Mouse (Mus musculus) forebrain, postnatal 0 days (tissue): Measurements from ENCODE around the gene Tcl1. TPM values are rescaled to one million over a fixed set of nuclear protein-coding genes. Genes with fewer than 3 reads are reported as not detected.
A peak's percentile ranks its signal among the peaks of the same experiment; 100 is the strongest.
"Not testable (repeated sequence)": the region's sequence is repeated elsewhere in the genome, so short reads cannot be mapped to it uniquely, and the experiment has no call there.

Source experiments
- ATAC-seq: fragments of 200-750 bp; cut with Nextera tagmentation; 2 replicates; pipeline ENCODE4 v1.8.0; 2017; ENCODE audit warnings: mild to moderate bottlenecking, moderate library complexity
- DNase-seq: peaks from one replicate; pipeline ENCODE4 v3.0.0-alpha.2; 2015
- H3K27ac ChIP-seq: fragments of 300-500 bp; sonication (generic); 2 replicates; pipeline ENCODE4 v1.5.1; 2014; ENCODE audit warnings: low read depth, mild to moderate bottlenecking, antibody characterized with exemption, low read length, moderate library complexity, mixed read lengths
- H3K27me3 ChIP-seq: fragments of 300-500 bp; sonication (generic); 2 replicates; pipeline ENCODE4 v1.6.1; 2014; ENCODE audit warnings: mild to moderate bottlenecking, low read length, mixed read lengths; ENCODE audit not compliant: insufficient read depth
- H3K36me3 ChIP-seq: fragments of 300-500 bp; sonication (generic); 2 replicates; pipeline ENCODE4 v1.6.1; 2014; ENCODE audit warnings: mild to moderate bottlenecking, moderate library complexity; ENCODE audit not compliant: insufficient read depth
- H3K4me1 ChIP-seq: fragments of 300-500 bp; sonication (generic); 2 replicates; pipeline ENCODE4 v1.6.1; 2014; ENCODE audit warnings: antibody characterized with exemption; ENCODE audit not compliant: insufficient read depth
- H3K4me2 ChIP-seq: fragments of 300-500 bp; sonication (generic); 2 replicates; pipeline ENCODE4 v1.6.1; 2014; ENCODE audit warnings: low read depth, mild to moderate bottlenecking, moderate library complexity
- H3K4me3 ChIP-seq: fragments of 300-500 bp; sonication (generic); 2 replicates; pipeline ENCODE4 v1.5.1; 2014; ENCODE audit warnings: low read depth, low read length, mixed read lengths
- H3K9ac ChIP-seq: fragments of 300-500 bp; sonication (generic); 2 replicates; pipeline ENCODE4 v1.6.1; 2014; ENCODE audit warnings: mild to moderate bottlenecking
- H3K9me3 ChIP-seq: fragments of 300-500 bp; sonication (generic); 2 replicates; pipeline ENCODE4 v1.6.1; 2016; ENCODE audit warnings: low read length
- CTCF ChIP-seq: sonication (generic); IDR thresholded peaks from 2 replicates; pipeline ENCODE4 v1.5.1; 2016; ENCODE audit warnings: antibody characterized with exemption, control low read depth, low read depth
- WGBS: fragments of 180-500 bp; shearing (Covaris S2); extraction: QIAGEN DNeasy Blood & Tissue Kit; methylation state at CpG from one replicate; pipeline ENCODE4 v1.1.7; 2014; 5-methylcytosine and 5-hydroxymethylcytosine counted together
- polyA plus RNA-seq: library from polyadenylated mRNA; unstranded; fragments of >200 nt; fragmentation: Nextera tagmentation; extraction: Ambion mirVana; gene quantifications from 2 replicates; pipeline ENCODE4 v1.2.1, GENCODE M21; 2015
- total RNA-seq: library from RNA; depleted of rRNA; stranded (reverse); fragments of >200 nt; gene quantifications from 2 replicates; pipeline ENCODE4 v1.2.3, GENCODE M21; 2014

The Tcl1 gene
- total and polyA plus RNA-seq, 2 experiments from 2014 or later, result not detected

DNA sequence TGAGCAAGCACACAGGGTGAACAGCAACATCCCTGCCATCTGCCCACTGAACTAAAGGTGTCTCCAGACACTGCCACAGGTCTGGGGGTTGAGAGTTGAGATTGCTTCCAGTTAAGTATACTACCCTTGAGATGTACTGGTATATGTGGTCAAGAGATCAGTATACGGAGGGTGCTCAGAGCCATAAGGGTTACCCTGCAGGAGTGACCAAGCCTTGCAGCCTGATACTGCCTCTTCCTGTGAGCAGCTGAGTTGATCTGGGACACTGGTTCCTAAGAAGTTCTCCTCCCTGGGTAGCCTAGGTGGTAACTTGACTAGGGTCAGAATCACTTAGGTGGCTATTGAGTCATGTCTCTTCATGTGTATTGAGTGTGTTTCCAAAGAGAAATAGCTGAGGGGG lies 14.2 kb downstream of the Tcl1 start:
- Histone ChIP-seq H3K4me3 (no peak overlapping the region), H3K27me3 (no peaks in the 10 kb centered on the region), H3K9ac (no peak overlapping the region), H3K4me1 (no peaks in the 10 kb centered on the region), H3K4me2 (no peak overlapping the region), H3K27ac (no peak overlapping the region), H3K36me3 (no peaks in the 10 kb centered on the region), H3K9me3 (no peaks in the 10 kb centered on the region)
- ATAC-seq (no peak), DNase-seq (no peak)
- WGBS, result 96% methylated on average over 1 of the region's 1 CpGs
- no peak for TF ChIP-seq CTCF

DNA sequence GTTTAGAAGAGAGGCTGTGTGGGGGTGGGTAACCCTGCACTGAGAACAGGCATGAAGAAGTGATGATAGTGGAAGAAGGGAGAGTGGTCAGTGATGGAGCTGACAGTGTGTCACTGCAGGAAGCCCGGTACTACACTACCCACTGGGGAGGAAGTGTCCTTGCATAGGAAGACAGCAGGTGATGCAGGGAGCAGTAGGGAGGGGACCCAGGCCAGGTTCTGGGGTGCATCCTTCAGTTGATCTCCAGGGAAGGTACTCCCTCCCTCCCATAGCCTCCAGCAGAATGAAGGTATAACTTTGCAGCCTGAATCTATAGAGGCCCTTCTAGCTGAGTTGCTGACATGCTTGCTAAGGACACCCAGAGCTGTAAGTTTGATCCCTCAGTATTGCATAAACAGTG lies 15.5 kb downstream of the Tcl1 start:
- H3K27ac ChIP-seq, result no peak overlapping the region
- H3K4me3 ChIP-seq, result no peak overlapping the region
- H3K4me2 ChIP-seq, result no peak overlapping the region
- no peaks in the 10 kb centered on the region for H3K27me3 ChIP-seq
- H3K9ac ChIP-seq, result no peak overlapping the region
- no peaks in the 10 kb centered on the region for H3K9me3 ChIP-seq
- no peaks in the 10 kb centered on the region for H3K4me1 ChIP-seq
- WGBS, result 96% methylated on average over 1 of the region's 1 CpGs
- DNase-seq (no peak), ATAC-seq (no peak)
- no peak for TF ChIP-seq CTCF
- no peaks in the 10 kb centered on the region for H3K36me3 ChIP-seq

DNA sequence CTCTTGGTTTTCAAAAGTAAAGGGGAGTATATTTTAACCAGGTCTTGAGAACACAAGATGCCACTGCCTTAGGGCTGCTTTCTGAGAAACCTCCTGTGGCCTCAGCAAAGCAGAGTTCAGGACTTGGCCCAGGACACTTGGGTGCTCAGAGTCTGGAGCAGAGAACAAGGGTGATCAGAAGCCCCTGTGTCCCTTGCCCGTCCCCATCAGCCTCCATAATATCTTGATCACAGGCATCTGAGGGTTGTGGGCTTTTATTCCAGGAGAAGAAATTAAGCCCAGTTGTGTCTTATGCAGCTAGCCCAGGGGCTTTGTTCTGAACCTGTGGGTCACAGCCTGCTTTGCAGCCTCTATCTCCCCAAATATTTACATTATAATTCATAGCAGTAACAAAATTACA lies 20.9 kb downstream of the Tcl1 start, which contains the start of gene Tcl1b4:
TSS of gene Tcl1b4 (plus strand) at position 301 of the 400 bp plus-strand sequence.
- not testable (repeated sequence) for H3K27ac ChIP-seq, H3K9me3 ChIP-seq, H3K9ac ChIP-seq, DNase-seq, H3K4me2 ChIP-seq, H3K27me3 ChIP-seq, ATAC-seq, H3K4me1 ChIP-seq, H3K36me3 ChIP-seq, H3K4me3 ChIP-seq
- 96% methylated on average over 1 of the region's 1 CpGs for WGBS

DNA sequence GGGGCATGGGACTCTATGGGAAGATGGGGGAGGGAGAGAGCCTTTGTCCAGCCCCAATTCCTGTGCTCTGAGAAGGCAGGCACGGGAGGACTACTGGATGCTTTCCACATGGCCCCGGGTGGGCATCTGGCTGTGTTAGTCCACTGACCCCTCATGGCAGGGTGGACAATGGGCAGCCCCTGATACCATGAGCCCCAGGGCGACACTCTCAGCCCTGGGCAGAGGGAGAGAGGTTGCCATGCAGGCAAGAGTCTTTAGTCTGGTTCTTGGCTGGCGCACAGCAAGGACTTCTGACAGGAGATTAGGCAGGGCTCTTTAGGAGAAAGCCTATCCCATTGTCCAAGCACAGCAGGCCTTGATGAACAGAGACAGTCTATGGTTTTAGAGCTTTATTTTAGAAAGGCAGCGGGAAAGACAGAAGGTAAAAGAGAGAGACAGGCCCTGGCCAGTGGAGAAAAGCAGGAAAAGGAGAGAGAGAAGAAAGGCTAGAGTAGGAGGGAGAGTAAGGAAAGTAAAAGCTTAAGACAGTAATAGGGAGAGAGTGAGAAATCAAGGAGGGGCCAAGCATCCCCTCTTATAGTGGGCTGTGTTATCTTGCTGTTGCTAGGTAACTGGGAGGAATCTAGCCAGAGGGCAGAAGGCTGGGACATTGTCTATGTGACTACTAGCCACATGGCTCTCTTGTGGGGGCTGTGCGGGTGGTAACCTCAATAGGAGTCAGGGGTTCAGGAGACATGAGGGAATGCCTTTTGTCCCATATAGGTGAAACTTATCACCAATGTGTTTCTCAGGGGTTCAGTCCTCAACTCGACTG lies 22.7 kb downstream of the Tcl1 start:
- H3K36me3 ChIP-seq, ATAC-seq, H3K9ac ChIP-seq, H3K4me1 ChIP-seq, DNase-seq, H3K27me3 ChIP-seq, H3K4me3 ChIP-seq, H3K9me3 ChIP-seq, H3K4me2 ChIP-seq, H3K27ac ChIP-seq: not testable (repeated sequence)
- WGBS, result 17% methylated on average over 7 of the region's 7 CpGs

DNA sequence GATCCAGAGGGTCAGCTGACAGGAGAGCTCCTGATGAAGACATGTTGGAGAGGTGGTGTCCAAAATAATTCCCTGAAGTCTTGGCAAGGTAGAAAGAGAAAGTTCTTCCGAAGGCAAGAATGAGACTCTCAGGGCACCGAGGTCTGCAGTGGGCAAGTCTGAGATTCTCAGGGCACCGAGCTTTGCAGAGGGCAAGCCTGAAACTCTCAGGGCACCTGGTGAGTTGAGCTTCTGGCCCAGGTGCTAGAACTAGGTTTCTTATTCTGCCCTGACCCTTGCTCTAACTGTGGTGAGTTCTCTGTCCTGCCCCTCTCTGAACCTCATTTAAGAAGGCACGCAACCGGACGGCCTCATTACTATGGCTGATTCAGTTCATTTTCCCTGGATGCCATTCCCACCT lies 31.9 kb downstream of the Tcl1 start, which contains the start of gene Tcl1b3:
TSS of gene Tcl1b3 (plus strand) at position 301 of the 400 bp plus-strand sequence.
- H3K4me3 ChIP-seq, H3K27ac ChIP-seq, H3K4me1 ChIP-seq, ATAC-seq, H3K4me2 ChIP-seq, DNase-seq, H3K9ac ChIP-seq, H3K9me3 ChIP-seq, H3K27me3 ChIP-seq, H3K36me3 ChIP-seq: not testable (repeated sequence)
- 99% methylated on average over 6 of the region's 6 CpGs for WGBS

DNA sequence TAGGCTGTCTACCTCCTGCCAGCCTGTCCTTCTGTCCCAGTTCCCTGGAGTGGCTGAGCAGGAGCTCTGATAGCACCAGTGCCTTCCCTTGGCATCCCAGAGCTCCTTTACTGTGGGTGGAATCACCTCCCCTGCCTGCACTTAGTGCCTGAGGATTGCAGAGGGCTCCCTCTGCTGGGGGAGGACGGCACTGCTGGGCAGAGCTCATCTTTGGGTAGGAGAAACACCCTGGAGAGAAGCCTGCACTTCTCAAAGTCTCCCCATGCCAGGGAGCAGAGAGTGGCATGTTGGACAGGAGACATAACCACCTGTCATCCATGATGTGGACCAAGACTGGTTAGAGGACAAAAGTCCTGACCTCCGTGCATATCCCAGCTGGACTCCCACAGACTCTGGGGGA lies 33.6 kb downstream of the Tcl1 start:
- 46% methylated on average over 2 of the region's 2 CpGs for WGBS
- H3K4me2 ChIP-seq, ATAC-seq, H3K27ac ChIP-seq, H3K36me3 ChIP-seq, H3K27me3 ChIP-seq, DNase-seq, H3K9ac ChIP-seq, H3K4me3 ChIP-seq, H3K9me3 ChIP-seq, H3K4me1 ChIP-seq: not testable (repeated sequence)
- TF ChIP-seq CTCF, result peak; percentile 30; the same call in 1 of the 2 replicates

DNA sequence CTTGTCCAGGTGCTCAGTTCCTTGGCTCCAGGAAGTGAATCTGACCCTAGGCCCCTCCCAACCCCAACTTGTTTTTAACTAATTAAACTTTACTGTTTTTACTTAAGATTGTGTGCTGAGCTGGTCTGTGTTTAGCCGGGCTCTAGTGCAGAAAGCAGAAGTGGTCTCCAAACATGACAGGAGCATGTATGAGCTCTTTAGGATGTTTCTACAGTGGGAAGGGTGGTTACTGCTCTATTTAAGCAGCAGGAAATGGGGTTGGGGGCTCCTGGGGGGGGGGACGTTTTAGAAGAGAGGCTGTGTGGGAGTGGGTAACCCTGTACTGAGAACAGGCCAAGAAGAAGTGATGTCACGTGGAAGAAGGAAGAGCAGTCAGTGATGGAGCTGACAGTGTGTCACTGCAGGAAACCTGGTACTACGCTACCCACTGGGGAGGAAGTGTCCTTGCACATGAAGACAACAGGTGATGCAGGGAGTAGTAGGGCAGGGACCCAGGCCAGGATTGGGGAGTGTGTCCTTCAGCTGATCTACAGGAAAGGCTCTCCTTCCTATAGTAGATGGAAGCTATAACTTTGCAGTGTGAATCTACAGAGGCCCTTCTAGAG lies 41.5 kb downstream of the Tcl1 start:
- H3K4me2 ChIP-seq, H3K4me1 ChIP-seq, H3K27ac ChIP-seq, H3K4me3 ChIP-seq, H3K36me3 ChIP-seq, ATAC-seq, H3K9ac ChIP-seq, DNase-seq, H3K9me3 ChIP-seq, H3K27me3 ChIP-seq: not testable (repeated sequence)
- WGBS, result 79% methylated on average over 4 of the region's 4 CpGs

DNA sequence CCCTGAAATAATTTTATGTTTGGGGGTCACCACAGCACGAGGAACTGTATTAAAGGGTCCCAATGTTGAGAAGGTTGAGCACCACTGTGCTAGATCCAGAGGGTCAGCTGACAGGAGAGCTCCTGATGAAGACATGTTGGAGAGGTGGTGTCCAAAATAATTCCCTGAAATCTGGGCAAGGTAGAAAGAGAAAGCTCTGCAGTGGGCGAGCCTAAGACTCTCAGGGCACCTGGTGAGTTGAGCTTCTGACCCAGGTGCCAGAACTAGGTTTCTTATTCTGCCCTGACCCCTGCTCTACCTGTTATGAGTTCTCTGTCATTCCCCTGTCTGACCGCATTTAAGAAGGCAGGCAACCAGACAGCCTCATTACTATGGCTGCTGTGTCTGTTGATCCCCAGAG lies 46.5 kb downstream of the Tcl1 start, which contains the start of gene Tcl1b5:
TSS of gene Tcl1b5 (plus strand) at position 301 of the 400 bp plus-strand sequence.
- not testable (repeated sequence) for H3K27ac ChIP-seq, H3K4me1 ChIP-seq, H3K4me3 ChIP-seq, H3K36me3 ChIP-seq, H3K9me3 ChIP-seq, H3K27me3 ChIP-seq, ATAC-seq, H3K4me2 ChIP-seq, DNase-seq, H3K9ac ChIP-seq
- 78% methylated on average over 3 of the region's 3 CpGs for WGBS
